Mouse (Mus musculus) Patski (cell line): ENCODE data around the gene Deaf1. TPM values are rescaled to one million over a fixed set of nuclear protein-coding genes. Genes with fewer than 3 reads are reported as not detected.
"Not testable (repeated sequence)": the region's sequence is repeated elsewhere in the genome, so short reads cannot be mapped to it uniquely, and the experiment has no call there.

Source experiments
- ATAC-seq: fragments of 100-300 bp; one replicate; pipeline ENCODE4 v1.8.0; 2021
- CTCF ChIA-PET: fragments of 350-600 bp; sonication (Branson Sonifier 250); formaldehyde crosslinking; loops from one replicate; lab custom pipeline; 2022; ENCODE audit warnings: inconsistent platforms; lab: Charles Lee
- POLR2A ChIA-PET: fragments of 350-600 bp; sonication (Branson Sonifier 250); formaldehyde crosslinking; loops from one replicate; lab custom pipeline; 2022; ENCODE audit warnings: antibody characterized with exemption, inconsistent platforms; lab: Charles Lee
- DNase-seq: peaks from one replicate; pipeline ENCODE4 v3.0.0-alpha.2; 2011; ENCODE audit warnings: low read depth, low spot score
- H3K27me3 ChIP-seq: fragments of 371-371 bp; one replicate; pipeline ENCODE4 v1.5.1; 2021
- CTCF ChIP-seq: fragments of 100-300 bp; IDR thresholded peaks from one replicate; pipeline ENCODE4 v1.5.1; 2021
- in situ Hi-C: fragments of 300-500 bp; cut with MboI; formaldehyde crosslinking; loops from 3 replicates; pipeline ENCODE4 v1.11.1; 2018; ENCODE audit warnings: low pct_unique_long_range_greater_than_20kb, mixed read lengths
- polyA plus RNA-seq: library from polyadenylated mRNA; unstranded; gene quantifications from one replicate; pipeline ENCODE4 v1.2.3, GENCODE M21; 2021

Deaf1 gene
- polyA plus RNA-seq, 1 experiment from 2014 or later = 62.1 TPM

- no peak for TF ChIP-seq CTCF
- in situ Hi-C loops = loop anchor here (5.0 kb wide), 1 partner anchor 51 kb away; no protein-coding TSS in a partner anchor
- CTCF ChIA-PET = no interaction called here
- POLR2A ChIA-PET = interaction anchor here (0.9 to 1.8 kb wide), 3 partner anchors 11 to 14 kb away, joined by 3 to 5 read pairs (median 4); no protein-coding TSS in a partner anchor
- DNase-seq (no peak), ATAC-seq (peak; percentile 66)
- H3K27me3 ChIP-seq = no peaks in the 10 kb centered on the region
Measured at GRCm38 (mm10) chr7:141265739-141266561, 61.5 kb downstream of the Deaf1 start, which contains the start of gene Irf7. Irf7 (minus strand) TSS chr7:141266481.

DNA sequence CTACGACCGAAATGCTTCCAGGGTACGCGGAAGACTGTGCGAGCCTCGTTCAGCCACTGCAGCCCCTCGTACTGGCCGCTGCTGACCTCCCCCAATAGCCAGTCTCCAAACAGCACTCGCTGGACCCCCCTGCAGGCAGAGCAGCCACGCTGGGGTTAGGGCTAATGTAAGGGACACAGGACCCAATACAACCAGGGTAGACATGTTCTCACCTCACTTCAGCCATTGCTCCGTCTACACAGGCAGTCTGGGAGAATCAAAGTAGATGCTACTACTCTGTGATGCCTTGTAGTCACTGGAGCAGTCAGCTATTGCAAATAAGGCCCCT is 62.1 kb downstream of the Deaf1 start:
- TF ChIP-seq CTCF = no peak
- ATAC-seq (peak; percentile 9), DNase-seq (no peak)
- ChIA-PET CTCF (no interaction called here), POLR2A (interaction anchor here (1.7 kb wide), 1 partner anchor 15 kb away, joined by 4 read pairs; no protein-coding TSS in a partner anchor)
- in situ Hi-C loops = loop anchor here (5.0 kb wide), 1 partner anchor 52 kb away; no protein-coding TSS in a partner anchor
- no peaks in the 10 kb centered on the region for H3K27me3 ChIP-seq

DNA sequence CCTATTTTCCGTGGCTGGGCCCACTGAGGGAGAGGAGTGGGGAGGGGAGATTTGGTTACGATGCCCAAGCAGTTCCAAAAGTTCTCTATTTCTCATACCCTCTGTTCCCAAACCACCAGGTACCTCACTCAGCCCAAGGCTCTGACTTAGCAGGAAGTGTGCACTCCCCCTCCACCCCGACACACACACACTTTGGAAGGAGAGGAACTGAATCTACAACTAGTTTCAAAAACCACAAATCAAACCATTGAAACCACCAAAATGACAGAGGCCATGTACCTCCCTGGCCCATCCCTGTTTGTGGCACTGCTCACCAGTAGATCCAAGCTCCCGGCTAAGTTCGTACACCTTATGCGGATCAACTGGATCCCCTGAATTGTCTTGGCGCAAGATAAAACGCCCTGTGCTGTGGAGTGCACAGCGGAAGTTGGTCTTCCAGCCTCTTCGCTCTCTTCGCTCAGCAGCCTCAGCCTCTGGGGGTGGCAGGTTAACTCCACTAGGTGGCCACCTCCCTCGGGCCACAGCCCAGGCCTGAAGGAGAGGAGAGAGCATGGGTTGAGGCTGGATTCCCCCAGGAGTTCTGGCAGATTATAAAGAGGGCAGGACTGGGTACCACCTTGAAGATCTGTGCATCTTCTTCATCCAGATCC is 62.6 kb downstream of the Deaf1 start:
- in situ Hi-C loops = loop anchor here (5.0 kb wide), 1 partner anchor 52 kb away; no protein-coding TSS in a partner anchor
- ChIA-PET CTCF (interaction anchor here (1.8 kb wide), 1 partner anchor 31 kb away, joined by 6 read pairs; no protein-coding TSS in a partner anchor), POLR2A (interaction anchor here (0.6 kb wide), 1 partner anchor 69 kb away, joined by 3 read pairs; no protein-coding TSS in a partner anchor)
- no peak for TF ChIP-seq CTCF
- ATAC-seq = peak; percentile 29
- no peaks in the 10 kb centered on the region for H3K27me3 ChIP-seq
- no peak for DNase-seq

DNA sequence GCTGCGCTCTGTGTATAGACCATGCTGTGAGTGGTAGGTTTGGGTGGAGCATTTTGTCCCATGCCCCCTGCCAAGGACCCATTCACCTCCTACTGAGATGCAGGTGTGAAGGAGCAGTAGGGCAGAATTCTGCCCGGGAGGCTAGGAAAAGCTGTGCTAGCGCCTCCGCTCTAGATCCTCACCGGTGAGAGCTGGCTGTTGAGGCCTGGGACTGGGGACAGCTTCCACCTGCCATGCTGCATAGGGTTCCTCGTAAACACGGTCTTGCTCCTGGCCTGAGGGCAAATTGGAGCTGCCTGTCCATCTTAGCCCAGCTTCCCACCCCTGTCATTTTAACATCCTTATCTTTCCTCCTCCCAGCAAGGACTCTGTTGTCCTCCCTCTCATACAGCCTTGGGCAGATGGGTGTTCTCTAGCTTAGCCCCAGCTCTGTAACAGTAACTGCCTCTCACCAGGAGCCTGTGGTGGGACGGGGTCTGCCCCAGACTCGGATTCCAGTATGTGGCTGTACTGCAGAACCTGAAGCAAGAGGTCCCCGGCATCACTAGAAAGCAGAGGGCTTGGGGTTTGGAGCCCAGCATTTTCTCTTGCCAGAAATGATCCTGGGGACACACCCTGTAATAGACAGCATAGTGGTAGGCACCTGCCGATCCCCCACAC is 63.3 kb downstream of the Deaf1 start:
- DNase-seq (no peak), ATAC-seq (no peak)
- CTCF ChIA-PET = interaction anchor here (0.8 to 1.8 kb wide), 3 partner anchors 10 to 51 kb away, joined by 3 to 6 read pairs (median 3); no protein-coding TSS in a partner anchor
- H3K27me3 ChIP-seq = no peaks in the 10 kb centered on the region
- POLR2A ChIA-PET = interaction anchor here (0.6 kb wide), 1 partner anchor 70 kb away, joined by 3 read pairs; no protein-coding TSS in a partner anchor
- in situ Hi-C loops = no loop called here
- no peak for TF ChIP-seq CTCF

DNA sequence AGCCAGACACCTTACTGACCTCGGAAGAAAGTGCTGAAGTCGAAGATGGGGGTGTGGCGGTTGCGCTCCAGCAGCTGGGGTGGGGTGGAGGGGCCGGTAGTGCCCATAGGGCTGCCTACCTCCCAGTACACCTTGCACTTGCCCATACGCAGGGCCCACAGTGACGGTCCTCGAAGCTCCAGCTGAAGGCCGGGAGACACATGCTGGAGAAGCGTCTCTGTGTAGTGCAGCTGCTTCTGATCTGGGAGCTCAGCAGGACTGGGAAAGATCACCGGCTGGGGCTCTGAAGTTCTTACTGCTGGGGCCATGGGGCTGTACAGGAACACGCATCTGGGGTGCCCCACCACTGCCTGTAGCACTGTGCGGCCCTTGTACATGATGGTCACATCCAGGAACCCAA is 63.9 kb downstream of the Deaf1 start:
- no peak for TF ChIP-seq CTCF
- CTCF ChIA-PET = interaction anchor here (0.8 to 1.8 kb wide), 3 partner anchors 9 to 52 kb away, joined by 3 to 6 read pairs (median 3); no protein-coding TSS in a partner anchor
- H3K27me3 ChIP-seq = no peaks in the 10 kb centered on the region
- ATAC-seq = no peak
- no peak for DNase-seq
- in situ Hi-C loops = no loop called here
- POLR2A ChIA-PET = no interaction called here

GRCm38 (mm10) chr7:141261480-141261879 is 66.0 kb downstream of the Deaf1 start:
- no peak for DNase-seq
- no peaks in the 10 kb centered on the region for H3K27me3 ChIP-seq
- in situ Hi-C loops = no loop called here
- TF ChIP-seq CTCF = no peak
- ChIA-PET POLR2A (no interaction called here), CTCF (interaction anchor here (1.0 to 1.9 kb wide), 4 partner anchors 9 to 102 kb away, joined by 3 to 6 read pairs (median 4); no protein-coding TSS in a partner anchor)
- ATAC-seq = no peak

DNA sequence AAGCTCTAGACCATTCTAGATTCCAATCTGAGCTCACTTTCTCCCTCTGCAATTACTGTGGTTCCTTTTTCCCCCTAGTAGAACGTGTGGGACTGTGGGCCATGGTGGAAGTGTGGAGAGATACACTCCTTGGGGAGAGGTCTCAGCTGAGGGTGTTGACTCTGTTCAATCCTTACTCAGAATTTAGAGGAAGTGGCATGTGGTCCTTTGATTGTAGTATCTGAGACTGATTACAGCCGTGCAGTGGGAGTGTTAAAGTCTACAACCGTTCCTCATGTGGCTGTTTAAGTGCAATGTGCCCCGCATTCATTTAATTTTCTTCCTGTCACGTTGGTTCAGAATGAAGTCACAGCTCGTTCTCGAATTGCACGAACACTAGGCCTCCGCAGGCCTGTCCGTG is 71.3 kb downstream of the Deaf1 start:
- no peak for ATAC-seq
- no peaks in the 10 kb centered on the region for H3K27me3 ChIP-seq
- in situ Hi-C loops = no loop called here
- no peak for TF ChIP-seq CTCF
- DNase-seq = no peak
- ChIA-PET CTCF (no interaction called here), POLR2A (no interaction called here)

GRCm38 (mm10) chr7:141250486-141250885 is 77.0 kb downstream of the Deaf1 start:
- DNase-seq, H3K27me3 ChIP-seq, POLR2A ChIA-PET, in situ Hi-C loops, ATAC-seq: not testable (repeated sequence)
- CTCF ChIA-PET = interaction anchor here (1.2 kb wide), 1 partner anchor 17 kb away, joined by 3 read pairs; no protein-coding TSS in a partner anchor

Other genes with a start within 250 kb of the Deaf1 start
- gene Pkp3, start 249.5 kb downstream of the Deaf1 start, polyA plus RNA-seq = 2.2 TPM
- gene Sigirr, start 227.1 kb downstream of the Deaf1 start, polyA plus RNA-seq = 7.6 TPM
- gene Ano9, start 209.9 kb downstream of the Deaf1 start, polyA plus RNA-seq = 0.09 TPM
- gene Ptdss2, start 205.3 kb downstream of the Deaf1 start, polyA plus RNA-seq = 96.0 TPM
- gene Rnh1, start 154.8 kb downstream of the Deaf1 start, polyA plus RNA-seq = 292 TPM
- 80.1 TPM for gene Hras, start 133.7 kb downstream of the Deaf1 start, polyA plus RNA-seq
- gene Lrrc56, start 133.5 kb downstream of the Deaf1 start, polyA plus RNA-seq = 13.7 TPM
- gene Lmntd2, start 113.6 kb downstream of the Deaf1 start, polyA plus RNA-seq = 4.5 TPM
- 48.3 TPM for gene Rassf7, start 111.8 kb downstream of the Deaf1 start, polyA plus RNA-seq
- 68.6 TPM for gene Phrf1, start 98.9 kb downstream of the Deaf1 start, polyA plus RNA-seq
- gene Irf7, start 61.2 kb downstream of the Deaf1 start, polyA plus RNA-seq = 10.5 TPM
- not detected for gene Cdhr5, start 50.9 kb downstream of the Deaf1 start, polyA plus RNA-seq
- not detected for gene Sct, start 48.6 kb downstream of the Deaf1 start, polyA plus RNA-seq
- gene Drd4, start 35.7 kb downstream of the Deaf1 start, polyA plus RNA-seq = not detected
- 34.0 TPM for gene Tmem80, start within 50 bp of the Deaf1 start, polyA plus RNA-seq
- gene Eps8l2, start 11.2 kb upstream of the Deaf1 start, polyA plus RNA-seq = 114 TPM
- gene Taldo1, start 64.5 kb upstream of the Deaf1 start, polyA plus RNA-seq = 512 TPM
- 38.7 TPM for gene Gatd1, start 86.4 kb upstream of the Deaf1 start, polyA plus RNA-seq
- gene Cend1, start 101.8 kb upstream of the Deaf1 start, polyA plus RNA-seq = 0.04 TPM
- 20.6 TPM for gene Slc25a22, start 110.2 kb upstream of the Deaf1 start, polyA plus RNA-seq
- 4.9 TPM for gene Pidd1, start 116.3 kb upstream of the Deaf1 start, polyA plus RNA-seq
- gene Rplp2, start 119.7 kb upstream of the Deaf1 start, polyA plus RNA-seq = 1,558 TPM
- 90.7 TPM for gene Pnpla2, start 127.5 kb upstream of the Deaf1 start, polyA plus RNA-seq
- 9.9 TPM for gene Cracr2b, start 133.4 kb upstream of the Deaf1 start, polyA plus RNA-seq
- 551 TPM for gene Cd151, start 139.7 kb upstream of the Deaf1 start, polyA plus RNA-seq
- gene Polr2l, start 147.4 kb upstream of the Deaf1 start, polyA plus RNA-seq = 55.2 TPM
- gene Tspan4, start 147.6 kb upstream of the Deaf1 start, polyA plus RNA-seq = 479 TPM
- 41.6 TPM for gene Chid1, start 212.2 kb upstream of the Deaf1 start, polyA plus RNA-seq
- gene Ap2a2, start 234.5 kb upstream of the Deaf1 start, polyA plus RNA-seq = 76.4 TPM